9 mouse cellular contexts compared by ENCODE assay signal in genomic region chr5:23845141-23845540, GRCm38 (mm10). TPM values are rescaled to one million over a fixed set of nuclear protein-coding genes. Genes with fewer than 3 reads are reported as not detected.
A peak's percentile ranks its signal among the peaks of the same experiment; 100 is the strongest.
DNase-seq lines count a peak whose midpoint lies in the region; ATAC-seq lines count a peak whose summit lies in the region.
"Had no signal": no experiment of that assay in that cellular context is flagged by ENCODE, and none has a peak within 500 bp of the region (broad histone marks: within the 10 kb centered on the region; RNA-seq: fewer than 3 reads in every experiment).

No protein-coding gene starts in this region.

- no peak for ATAC-seq in hindbrain, embryonic 12.5 days (ENCODE audit: low FRiP score)
- no peak for ATAC-seq in hindbrain, embryonic 11.5 days (ENCODE audit: low FRiP score)
- ATAC-seq in embryonic facial prominence, embryonic 13.5 days (ENCODE audit: insufficient number of reproducible peaks, insufficient read depth, low FRiP score, low TSS enrichment, low read depth), result no peak
- ATAC-seq in liver, embryonic 12.5 days, result no peak
- ATAC-seq in frontal cortex, adult (ENCODE audit: low TSS enrichment), result no peak

- no peak for DNase-seq in hindbrain, embryonic 11.5 days (ENCODE audit: low spot score)
- DNase-seq in ES-CJ7 (ENCODE audit: low read depth, low spot score), result peak; percentile 0
- DNase-seq in urinary bladder, postnatal 4 days (ENCODE audit: low spot score in 2 of 2), result no peak
- DNase-seq in ovary, postnatal 14 days (ENCODE audit: low spot score), result no peak

- H3K27ac ChIP-seq in hindbrain, embryonic 12.5 days, result no peak overlapping the region
- H3K27ac ChIP-seq in hindbrain, embryonic 11.5 days (ENCODE audit: low read depth, low read length), result no peak overlapping the region
- H3K27ac ChIP-seq in embryonic facial prominence, embryonic 13.5 days, result peak overlapping the region; percentile 91; the same call in 1 of the 2 replicates
- no peak overlapping the region for H3K27ac ChIP-seq in liver, embryonic 12.5 days

- peaks cover 16% of the 10 kb centered on the region for H3K4me1 ChIP-seq in hindbrain, embryonic 12.5 days
- H3K4me1 ChIP-seq in hindbrain, embryonic 11.5 days (replicated peaks; ENCODE audit: control insufficient read depth, insufficient read depth, low read length), result no peaks in the 10 kb centered on the region
- H3K4me1 ChIP-seq in embryonic facial prominence, embryonic 13.5 days, result peaks cover 13% of the 10 kb centered on the region
- H3K4me1 ChIP-seq in liver, embryonic 12.5 days, result peaks cover 24% of the 10 kb centered on the region

- H3K9me3 ChIP-seq in hindbrain, embryonic 12.5 days (replicated peaks), result no peaks in the 10 kb centered on the region
- H3K9me3 ChIP-seq in hindbrain, embryonic 11.5 days (ENCODE audit: control insufficient read depth, low read length), result no peaks in the 10 kb centered on the region
- no peaks in the 10 kb centered on the region for H3K9me3 ChIP-seq in embryonic facial prominence, embryonic 13.5 days
- no peaks in the 10 kb centered on the region for H3K9me3 ChIP-seq in liver, embryonic 12.5 days (replicated peaks)
- H3K9me3 ChIP-seq: heart, embryonic 10.5 days had no signal

- no peaks in the 10 kb centered on the region for H3K36me3 ChIP-seq in hindbrain, embryonic 12.5 days
- no peaks in the 10 kb centered on the region for H3K36me3 ChIP-seq in hindbrain, embryonic 11.5 days (ENCODE audit: control insufficient read depth, insufficient read depth, low read length)
- H3K36me3 ChIP-seq in embryonic facial prominence, embryonic 13.5 days, result peaks cover 1% of the 10 kb centered on the region; the same call in 1 of the 2 replicates
- peaks cover 10% of the 10 kb centered on the region for H3K36me3 ChIP-seq in liver, embryonic 12.5 days

- no peak overlapping the region for H3K9ac ChIP-seq in hindbrain, embryonic 12.5 days
- no peak overlapping the region; the same call in 1 of the 2 replicates for H3K9ac ChIP-seq in hindbrain, embryonic 11.5 days (ENCODE audit: low read depth, low read length)
- H3K9ac ChIP-seq in embryonic facial prominence, embryonic 13.5 days, result 0 out of 2 replicates have a peak overlapping the region, but pooled peaks have one; percentile 88
- H3K9ac ChIP-seq in liver, embryonic 12.5 days, result no peak overlapping the region

- WGBS in hindbrain, embryonic 12.5 days, result 88% methylated on average over 3 of the region's 3 CpGs
- WGBS in hindbrain, embryonic 11.5 days, result 91% methylated on average over 3 of the region's 3 CpGs
- WGBS in embryonic facial prominence, embryonic 13.5 days, result 78% methylated on average over 3 of the region's 3 CpGs
- WGBS in liver, embryonic 12.5 days (ENCODE audit: insufficient replicate concordance), result 73% methylated on average over 3 of the region's 3 CpGs

- H3K27me3 ChIP-seq in hindbrain, embryonic 12.5 days, result peaks cover 3% of the 10 kb centered on the region
- no peaks in the 10 kb centered on the region for H3K27me3 ChIP-seq in hindbrain, embryonic 11.5 days (ENCODE audit: control insufficient read depth, insufficient read depth, low read length)
- no peaks in the 10 kb centered on the region for H3K27me3 ChIP-seq in embryonic facial prominence, embryonic 13.5 days
- H3K27me3 ChIP-seq in liver, embryonic 12.5 days (replicated peaks), result 0 out of 2 replicates have a peak, but pooled peaks cover 8% of the 10 kb centered on the region

- H3K4me3 ChIP-seq in hindbrain, embryonic 12.5 days, result no peak overlapping the region
- no peak overlapping the region for H3K4me3 ChIP-seq in hindbrain, embryonic 11.5 days (ENCODE audit: low read depth, low read length)
- H3K4me3 ChIP-seq in embryonic facial prominence, embryonic 13.5 days, result peak overlapping the region; percentile 75; the same call in 1 of the 2 replicates
- no peak overlapping the region for H3K4me3 ChIP-seq in liver, embryonic 12.5 days

- H3K4me2 ChIP-seq in hindbrain, embryonic 12.5 days (replicated peaks), result 0 out of 2 replicates have a peak overlapping the region, but pooled peaks have one; percentile 68
- H3K4me2 ChIP-seq in hindbrain, embryonic 11.5 days (replicated peaks; ENCODE audit: low read depth, low read length), result no peak overlapping the region
- H3K4me2 ChIP-seq in embryonic facial prominence, embryonic 13.5 days, result peak overlapping the region; percentile 74
- H3K4me2 ChIP-seq in liver, embryonic 12.5 days, result peak overlapping the region; percentile 70

RNA-seq across cellular contexts. Expression of gene Tomm7, which starts 1.2 kb away (rescaled TPM):
- 91.8 and 104 TPM in 2 replicates for polyA plus RNA-seq in hindbrain, embryonic 12.5 days (2016; fragmentation: Nextera tagmentation; extraction: Ambion mirVana)
- 107 and 113 TPM in 2 replicates for polyA plus RNA-seq in hindbrain, embryonic 11.5 days (2014; fragmentation: Nextera tagmentation; extraction: Ambion mirVana)
- polyA plus RNA-seq in embryonic facial prominence, embryonic 13.5 days (2015; fragmentation: Nextera tagmentation; extraction: Ambion mirVana), result 111 and 123 TPM in 2 replicates
- 99.0 and 101 TPM in 2 replicates for polyA plus RNA-seq in liver, embryonic 12.5 days (2016; fragmentation: Nextera tagmentation; extraction: Ambion mirVana)

RNA-seq across cellular contexts. Expression of gene Rint1, which starts 57.6 kb away (rescaled TPM):
- polyA plus RNA-seq in hindbrain, embryonic 12.5 days (2016; fragmentation: Nextera tagmentation; extraction: Ambion mirVana), result 39.6 and 40.1 TPM in 2 replicates
- polyA plus RNA-seq in hindbrain, embryonic 11.5 days (2014; fragmentation: Nextera tagmentation; extraction: Ambion mirVana), result 30.6 and 32.1 TPM in 2 replicates
- polyA plus RNA-seq in embryonic facial prominence, embryonic 13.5 days (2015; fragmentation: Nextera tagmentation; extraction: Ambion mirVana), result 48.3 and 48.4 TPM in 2 replicates
- polyA plus RNA-seq in liver, embryonic 12.5 days (2016; fragmentation: Nextera tagmentation; extraction: Ambion mirVana), result 35.5 and 35.9 TPM in 2 replicates
